Mouse (Mus musculus): ENCODE results near the gene Agap1. TPM values are rescaled to one million over a fixed set of nuclear protein-coding genes. Genes with fewer than 3 reads are reported as not detected.

Agap1 gene
- polyA plus RNA-seq, 1 experiment from 2014 or later, result 27.2 TPM

GRCm38 (mm10) chr1:89558080-89558479 is 103.5 kb downstream of the Agap1 start:
- no peaks in the 10 kb centered on the region for H3K9me3 ChIP-seq
- peaks cover 71% of the 10 kb centered on the region for H3K4me1 ChIP-seq (replicated peaks)
- DNase-seq (ENCODE audit: low spot score), result no peak
- H3K27me3 ChIP-seq (ENCODE audit: insufficient read depth, poor library complexity, severe bottlenecking), result no peaks in the 10 kb centered on the region
- no peak overlapping the region for H3K4me3 ChIP-seq
- H3K27ac ChIP-seq, result peak overlapping the region; percentile 53; the same call in 1 of the 2 replicates
- WGBS, result 83% methylated on average over 1 of the region's 1 CpGs
- no peaks in the 10 kb centered on the region for H3K36me3 ChIP-seq

GRCm38 (mm10) chr1:89563399-89563798 is 108.8 kb downstream of the Agap1 start:
- Histone ChIP-seq H3K27me3 (ENCODE audit: insufficient read depth, poor library complexity, severe bottlenecking) (no peaks in the 10 kb centered on the region), H3K4me1 (replicated peaks) (peaks cover 76% of the 10 kb centered on the region), H3K4me3 (no peak overlapping the region), H3K9me3 (no peaks in the 10 kb centered on the region), H3K27ac (no peak overlapping the region), H3K36me3 (no peaks in the 10 kb centered on the region)
- 87% methylated on average over 4 of the region's 4 CpGs for WGBS
- no peak for DNase-seq (ENCODE audit: low spot score)

- Histone ChIP-seq H3K27ac (peak overlapping the region; percentile 73), H3K9me3 (no peaks in the 10 kb centered on the region), H3K27me3 (ENCODE audit: insufficient read depth, poor library complexity, severe bottlenecking) (no peaks in the 10 kb centered on the region), H3K36me3 (no peaks in the 10 kb centered on the region), H3K4me1 (replicated peaks) (peaks cover 91% of the 10 kb centered on the region), H3K4me3 (no peak overlapping the region)
- no peak for DNase-seq (ENCODE audit: low spot score)
- 29% methylated on average over 9 of the region's 9 CpGs for WGBS
These were observed 112.2 kb downstream of the Agap1 start for GRCm38 (mm10) chr1:89566578-89567488.

- no peak overlapping the region for H3K4me3 ChIP-seq
- no peaks in the 10 kb centered on the region for H3K27me3 ChIP-seq (ENCODE audit: insufficient read depth, poor library complexity, severe bottlenecking)
- H3K36me3 ChIP-seq, result no peaks in the 10 kb centered on the region
- WGBS, result 82% methylated on average over 6 of the region's 6 CpGs
- peak overlapping the region; percentile 59; the same call in 1 of the 2 replicates for H3K27ac ChIP-seq
- no peaks in the 10 kb centered on the region for H3K9me3 ChIP-seq
- DNase-seq (ENCODE audit: low spot score), result no peak
- peaks cover 86% of the 10 kb centered on the region for H3K4me1 ChIP-seq (replicated peaks)
These were observed 114.2 kb downstream of the Agap1 start for GRCm38 (mm10) chr1:89568546-89569405.

GRCm38 (mm10) chr1:89570522-89571299 is 116.1 kb downstream of the Agap1 start:
- H3K4me1 ChIP-seq (replicated peaks), result peaks cover 83% of the 10 kb centered on the region
- 64% methylated on average over 4 of the region's 4 CpGs for WGBS

GRCm38 (mm10) chr1:89573486-89573885 is 118.9 kb downstream of the Agap1 start:
- Histone ChIP-seq H3K27ac (no peak overlapping the region), H3K27me3 (ENCODE audit: insufficient read depth, poor library complexity, severe bottlenecking) (no peaks in the 10 kb centered on the region), H3K36me3 (no peaks in the 10 kb centered on the region), H3K4me3 (no peak overlapping the region), H3K9me3 (no peaks in the 10 kb centered on the region), H3K4me1 (replicated peaks) (peaks cover 83% of the 10 kb centered on the region)
- 94% methylated on average over 4 of the region's 4 CpGs for WGBS
- no peak for DNase-seq (ENCODE audit: low spot score)

More at GRCm38 (mm10) chr1:89570522-89571299, 116.1 kb downstream of the Agap1 start:
- Histone ChIP-seq H3K27ac (0 out of 2 replicates have a peak overlapping the region, but pooled peaks have one; percentile 12), H3K4me3 (no peak overlapping the region), H3K27me3 (ENCODE audit: insufficient read depth, poor library complexity, severe bottlenecking) (no peaks in the 10 kb centered on the region), H3K9me3 (no peaks in the 10 kb centered on the region), H3K36me3 (no peaks in the 10 kb centered on the region)
- DNase-seq (ENCODE audit: low spot score), result no peak

- 57% methylated on average over 7 of the region's 7 CpGs for WGBS
- Histone ChIP-seq H3K27me3 (ENCODE audit: insufficient read depth, poor library complexity, severe bottlenecking) (no peaks in the 10 kb centered on the region), H3K4me1 (replicated peaks) (peaks cover 84% of the 10 kb centered on the region), H3K4me3 (no peak overlapping the region), H3K9me3 (no peaks in the 10 kb centered on the region), H3K36me3 (no peaks in the 10 kb centered on the region), H3K27ac (peak overlapping the region; percentile 93; the same call in 1 of the 2 replicates)
- no peak for DNase-seq (ENCODE audit: low spot score)
These were observed 120.6 kb downstream of the Agap1 start for GRCm38 (mm10) chr1:89574941-89575890.

- H3K27ac ChIP-seq, result peak overlapping the region; percentile 93
- peaks cover 2% of the 10 kb centered on the region for H3K27me3 ChIP-seq (ENCODE audit: insufficient read depth, poor library complexity, severe bottlenecking)
- H3K36me3 ChIP-seq, result no peaks in the 10 kb centered on the region
- DNase-seq (ENCODE audit: low spot score), result no peak
- 49% methylated on average over 7 of the region's 7 CpGs for WGBS
- H3K4me3 ChIP-seq, result peak overlapping the region; percentile 43
- peaks cover 83% of the 10 kb centered on the region for H3K4me1 ChIP-seq (replicated peaks)
- no peaks in the 10 kb centered on the region for H3K9me3 ChIP-seq
These were observed 121.7 kb downstream of the Agap1 start for GRCm38 (mm10) chr1:89576174-89576890.

GRCm38 (mm10) chr1:89576985-89577384 is 122.4 kb downstream of the Agap1 start:
- H3K27me3 ChIP-seq (ENCODE audit: insufficient read depth, poor library complexity, severe bottlenecking), result peaks cover 9% of the 10 kb centered on the region
- H3K36me3 ChIP-seq, result no peaks in the 10 kb centered on the region
- peak overlapping the region; percentile 43 for H3K4me3 ChIP-seq
- DNase-seq (ENCODE audit: low spot score), result peak; percentile 75
- no peaks in the 10 kb centered on the region for H3K9me3 ChIP-seq
- H3K4me1 ChIP-seq (replicated peaks), result peaks cover 85% of the 10 kb centered on the region
- 11% methylated on average over 4 of the region's 4 CpGs for WGBS
- H3K27ac ChIP-seq, result peak overlapping the region; percentile 93

GRCm38 (mm10) chr1:89580031-89580998 is 125.7 kb downstream of the Agap1 start:
- no peaks in the 10 kb centered on the region for H3K9me3 ChIP-seq
- peak overlapping the region; percentile 94 for H3K27ac ChIP-seq
- H3K36me3 ChIP-seq, result no peaks in the 10 kb centered on the region
- peak; percentile 83 for DNase-seq (ENCODE audit: low spot score)
- peak overlapping the region; percentile 86 for H3K4me3 ChIP-seq
- WGBS, result under 1% methylated on average over 146 of the region's 146 CpGs
- H3K4me1 ChIP-seq (replicated peaks), result peaks cover 93% of the 10 kb centered on the region
- peaks cover 19% of the 10 kb centered on the region for H3K27me3 ChIP-seq (ENCODE audit: insufficient read depth, poor library complexity, severe bottlenecking)

Data from hindbrain, embryonic 10.5 days (tissue).